Mouse (Mus musculus) midbrain, embryonic 11.5 days (tissue): ENCODE measurements at regions not wholly inside any gene's neighbourhood (a gene's known extent, or its start where the extent isn't known, plus 50 kb on each side); places are given as distances from the start of the nearest gene placed in this dataset.
A peak's percentile ranks its signal among the peaks of the same experiment; 100 is the strongest.

ENCODE experiments used
- ATAC-seq: fragments of 200-750 bp; cut with Nextera tagmentation; 2 replicates; pipeline ENCODE4 v1.8.0; 2017; ENCODE audit warnings: moderate TSS enrichment, moderate library complexity; ENCODE audit not compliant: low FRiP score
- DNase-seq: peaks from one replicate; pipeline ENCODE4 v3.0.0; 2015; ENCODE audit warnings: low spot score; ENCODE audit errors: missing footprints
- H3K27ac ChIP-seq: fragments of 300-500 bp; sonication (generic); 2 replicates; pipeline ENCODE4 v1.5.1; 2014; ENCODE audit warnings: low read depth, low read length
- H3K27me3 ChIP-seq: fragments of 300-500 bp; sonication (generic); 2 replicates; pipeline ENCODE4 v1.6.1; 2014; ENCODE audit warnings: mild to moderate bottlenecking, low read length, moderate library complexity, mixed read lengths; ENCODE audit not compliant: control insufficient read depth, insufficient read depth
- H3K36me3 ChIP-seq: fragments of 300-500 bp; sonication (generic); 2 replicates; pipeline ENCODE4 v1.6.1; 2014; ENCODE audit warnings: mild to moderate bottlenecking, low read length, moderate library complexity, mixed read lengths; ENCODE audit not compliant: control insufficient read depth, insufficient read depth
- H3K4me1 ChIP-seq: fragments of 300-500 bp; sonication (generic); 2 replicates; pipeline ENCODE4 v1.6.1; 2014; ENCODE audit warnings: low read length; ENCODE audit not compliant: control insufficient read depth, insufficient read depth
- H3K4me2 ChIP-seq: fragments of 300-500 bp; sonication (generic); 2 replicates; pipeline ENCODE4 v1.6.1; 2014; ENCODE audit warnings: mild to moderate bottlenecking, moderate library complexity
- H3K4me3 ChIP-seq: fragments of 300-500 bp; sonication (generic); 2 replicates; pipeline ENCODE4 v1.5.1; 2014; ENCODE audit warnings: low read depth, low read length
- H3K9ac ChIP-seq: fragments of 300-500 bp; sonication (generic); 2 replicates; pipeline ENCODE4 v1.6.1; 2014; ENCODE audit warnings: low read length
- H3K9me3 ChIP-seq: fragments of 300-500 bp; sonication (generic); 2 replicates; pipeline ENCODE4 v1.6.1; 2016; ENCODE audit warnings: low read length; ENCODE audit not compliant: control insufficient read depth
- WGBS: fragments of 180-500 bp; shearing (Covaris S2); extraction: QIAGEN DNeasy Blood & Tissue Kit; methylation state at CpG from one replicate; pipeline ENCODE4 v1.1.7; 2014; 5-methylcytosine and 5-hydroxymethylcytosine counted together

GRCm38 (mm10) chr5:21109030-21109429 lies 53.3 kb upstream of the Ptpn12 start:
- no peaks in the 10 kb centered on the region for H3K36me3 ChIP-seq
- no peak for DNase-seq
- H3K4me3 ChIP-seq, result no peak overlapping the region
- H3K9ac ChIP-seq, result no peak overlapping the region
- no peaks in the 10 kb centered on the region for H3K9me3 ChIP-seq
- 94% methylated on average over 1 of the region's 1 CpGs for WGBS
- no peak for ATAC-seq
- no peak overlapping the region for H3K27ac ChIP-seq
- H3K4me2 ChIP-seq, result no peak overlapping the region
- no peaks in the 10 kb centered on the region for H3K4me1 ChIP-seq
- no peaks in the 10 kb centered on the region for H3K27me3 ChIP-seq

DNA sequence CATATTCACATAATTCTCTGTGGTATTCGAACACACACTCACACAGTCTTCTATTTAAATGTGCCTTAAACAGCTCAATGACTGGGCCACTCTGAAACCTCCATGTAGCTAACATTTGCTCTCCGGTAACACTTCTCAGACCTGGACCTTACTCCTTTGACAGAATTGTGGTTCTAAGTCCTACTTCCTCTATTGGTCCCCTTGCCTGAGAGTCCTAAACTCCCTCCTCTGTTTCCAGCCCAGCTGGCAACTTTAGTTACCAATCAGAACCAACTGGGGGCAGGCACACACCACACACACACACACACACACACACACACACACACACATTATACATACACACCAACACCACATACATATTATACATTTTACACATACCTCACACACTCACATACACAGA lies 57.7 kb upstream of the Ptpn12 start:
- H3K4me1 ChIP-seq, result no peaks in the 10 kb centered on the region
- no peak overlapping the region for H3K9ac ChIP-seq
- no peak for DNase-seq
- no peak overlapping the region for H3K4me3 ChIP-seq
- H3K27ac ChIP-seq, result no peak overlapping the region
- H3K9me3 ChIP-seq, result no peaks in the 10 kb centered on the region
- no peaks in the 10 kb centered on the region for H3K36me3 ChIP-seq
- no peak for ATAC-seq
- H3K4me2 ChIP-seq, result no peak overlapping the region
- 88% methylated on average over 2 of the region's 2 CpGs for WGBS
- H3K27me3 ChIP-seq, result no peaks in the 10 kb centered on the region

- Histone ChIP-seq H3K36me3 (no peaks in the 10 kb centered on the region), H3K4me3 (no peak overlapping the region), H3K4me1 (no peaks in the 10 kb centered on the region), H3K27ac (no peak overlapping the region), H3K4me2 (no peak overlapping the region), H3K27me3 (no peaks in the 10 kb centered on the region), H3K9ac (no peak overlapping the region), H3K9me3 (no peaks in the 10 kb centered on the region)
- DNase-seq (no peak), ATAC-seq (no peak)
- 84% methylated on average over 1 of the region's 1 CpGs for WGBS
These were observed 59.8 kb upstream of the Ptpn12 start for GRCm38 (mm10) chr5:21115552-21115951.

GRCm38 (mm10) chr5:21123081-21123480 lies 63.0 kb upstream of the Gsap start:
- H3K36me3 ChIP-seq, result no peaks in the 10 kb centered on the region
- H3K4me2 ChIP-seq, result no peak overlapping the region
- ATAC-seq (no peak), DNase-seq (no peak)
- no peak overlapping the region for H3K27ac ChIP-seq
- no peak overlapping the region for H3K9ac ChIP-seq
- 72% methylated on average over 1 of the region's 1 CpGs for WGBS
- no peaks in the 10 kb centered on the region for H3K27me3 ChIP-seq
- H3K4me3 ChIP-seq, result no peak overlapping the region
- no peaks in the 10 kb centered on the region for H3K4me1 ChIP-seq
- no peaks in the 10 kb centered on the region for H3K9me3 ChIP-seq

- WGBS, result 88% methylated on average over 5 of the region's 5 CpGs
- Histone ChIP-seq H3K27ac (no peak overlapping the region), H3K9me3 (no peaks in the 10 kb centered on the region), H3K36me3 (no peaks in the 10 kb centered on the region), H3K9ac (no peak overlapping the region), H3K4me3 (no peak overlapping the region), H3K4me1 (no peaks in the 10 kb centered on the region), H3K27me3 (no peaks in the 10 kb centered on the region), H3K4me2 (no peak overlapping the region)
- DNase-seq, result no peak
- ATAC-seq, result no peak
These were observed 61.0 kb upstream of the Gsap start for GRCm38 (mm10) chr5:21125085-21125484.

DNA sequence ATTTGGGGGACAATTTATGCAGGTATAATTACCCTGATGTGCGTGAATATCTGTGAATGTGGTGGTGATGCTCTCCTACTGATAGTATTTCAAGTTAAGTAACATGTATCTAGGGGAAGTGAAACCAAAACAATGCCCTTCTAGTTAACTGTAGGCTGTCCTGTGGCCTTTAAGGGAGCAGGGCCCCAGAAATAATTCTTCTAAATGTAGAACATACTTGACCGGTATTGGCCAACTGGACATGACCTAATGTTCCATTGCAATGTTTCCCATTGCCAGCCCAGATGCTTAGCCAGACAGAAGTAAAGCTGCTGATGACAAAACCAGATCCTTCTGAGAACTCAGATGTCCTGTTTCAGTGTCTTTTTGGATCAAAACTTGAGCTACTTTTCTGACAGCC lies 54.9 kb upstream of the Gsap start:
- Histone ChIP-seq H3K9me3 (no peaks in the 10 kb centered on the region), H3K4me1 (no peaks in the 10 kb centered on the region), H3K27me3 (no peaks in the 10 kb centered on the region), H3K36me3 (no peaks in the 10 kb centered on the region), H3K4me3 (no peak overlapping the region), H3K4me2 (no peak overlapping the region), H3K27ac (no peak overlapping the region), H3K9ac (no peak overlapping the region)
- ATAC-seq (no peak), DNase-seq (peak; percentile 41)
- 96% methylated on average over 2 of the region's 2 CpGs for WGBS

- H3K27ac ChIP-seq, result no peak overlapping the region
- WGBS, result 85% methylated on average over 3 of the region's 3 CpGs
- no peak overlapping the region for H3K4me3 ChIP-seq
- no peaks in the 10 kb centered on the region for H3K4me1 ChIP-seq
- H3K9ac ChIP-seq, result no peak overlapping the region
- H3K36me3 ChIP-seq, result no peaks in the 10 kb centered on the region
- no peak overlapping the region for H3K4me2 ChIP-seq
- no peaks in the 10 kb centered on the region for H3K27me3 ChIP-seq
- no peak for ATAC-seq
- H3K9me3 ChIP-seq, result no peaks in the 10 kb centered on the region
- DNase-seq, result no peak
These were observed 54.1 kb upstream of the Gsap start for GRCm38 (mm10) chr5:21131943-21132342.

GRCm38 (mm10) chr5:21135476-21135875 lies 50.6 kb upstream of the Gsap start:
- no peaks in the 10 kb centered on the region for H3K4me1 ChIP-seq
- H3K27ac ChIP-seq, result no peak overlapping the region
- no peak overlapping the region for H3K4me3 ChIP-seq
- no peaks in the 10 kb centered on the region for H3K36me3 ChIP-seq
- H3K9ac ChIP-seq, result no peak overlapping the region
- H3K27me3 ChIP-seq, result no peaks in the 10 kb centered on the region
- WGBS, result 83% methylated on average over 3 of the region's 3 CpGs
- DNase-seq (no peak), ATAC-seq (no peak)
- H3K4me2 ChIP-seq, result no peak overlapping the region
- no peaks in the 10 kb centered on the region for H3K9me3 ChIP-seq

DNA sequence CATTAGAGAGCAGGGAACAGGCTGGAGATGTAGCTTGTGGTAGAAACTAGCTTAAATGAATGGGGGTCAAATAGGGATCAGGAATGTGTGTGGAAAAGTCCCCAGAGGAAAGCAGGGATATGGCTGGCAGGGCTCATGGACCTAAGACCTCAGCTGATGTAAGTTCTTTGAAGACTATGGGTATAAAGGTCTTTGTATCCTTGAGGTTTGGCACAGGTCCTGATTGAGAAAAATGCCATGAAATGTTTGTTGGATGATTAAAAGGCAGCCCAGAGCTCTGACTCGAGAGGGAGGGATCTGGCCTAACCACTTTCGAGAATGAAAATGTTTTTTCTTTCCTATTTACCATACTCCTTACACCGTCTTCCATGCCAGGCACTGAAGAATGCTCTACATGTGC lies 50.0 kb upstream of the Gsap start:
- no peaks in the 10 kb centered on the region for H3K27me3 ChIP-seq
- no peaks in the 10 kb centered on the region for H3K9me3 ChIP-seq
- no peaks in the 10 kb centered on the region for H3K36me3 ChIP-seq
- no peak overlapping the region for H3K4me3 ChIP-seq
- no peak overlapping the region for H3K27ac ChIP-seq
- ATAC-seq (no peak), DNase-seq (no peak)
- H3K9ac ChIP-seq, result no peak overlapping the region
- H3K4me1 ChIP-seq, result no peaks in the 10 kb centered on the region
- 87% methylated on average over 3 of the region's 3 CpGs for WGBS
- H3K4me2 ChIP-seq, result no peak overlapping the region
